Mouse (Mus musculus) lung, adult 18-20 months (tissue): ENCODE results near the gene Olfr44.

Experiments
- DNase-seq, 2 experiments: peaks; one replicate each; pipeline ENCODE4 v3.0.0; 2022; ENCODE audit warnings: mixed read lengths in 2 of 2

The Olfr44 gene

DNA sequence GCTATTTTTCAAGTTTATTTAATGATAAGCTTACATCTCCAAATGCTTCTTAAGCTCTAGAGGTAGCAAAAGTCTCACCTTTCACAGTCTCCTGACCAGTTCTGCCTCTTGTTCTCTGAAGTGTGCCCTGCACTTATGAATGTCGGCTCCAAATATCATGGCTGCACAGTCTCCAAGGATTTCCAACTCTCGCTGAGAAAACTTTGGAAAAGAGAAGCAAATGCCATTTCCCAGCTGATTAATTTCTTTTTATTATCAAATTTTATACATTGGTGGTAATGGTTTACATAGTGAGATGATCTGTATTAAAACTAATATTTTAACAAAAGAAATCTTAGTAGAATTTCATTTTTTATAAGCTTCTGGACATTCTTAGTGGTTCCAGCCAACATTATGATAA is at the start of gene Olfr44:
TSS of gene Olfr44 (minus strand) at position 101 of the 400 bp plus-strand sequence.
- no peak for DNase-seq

DNA sequence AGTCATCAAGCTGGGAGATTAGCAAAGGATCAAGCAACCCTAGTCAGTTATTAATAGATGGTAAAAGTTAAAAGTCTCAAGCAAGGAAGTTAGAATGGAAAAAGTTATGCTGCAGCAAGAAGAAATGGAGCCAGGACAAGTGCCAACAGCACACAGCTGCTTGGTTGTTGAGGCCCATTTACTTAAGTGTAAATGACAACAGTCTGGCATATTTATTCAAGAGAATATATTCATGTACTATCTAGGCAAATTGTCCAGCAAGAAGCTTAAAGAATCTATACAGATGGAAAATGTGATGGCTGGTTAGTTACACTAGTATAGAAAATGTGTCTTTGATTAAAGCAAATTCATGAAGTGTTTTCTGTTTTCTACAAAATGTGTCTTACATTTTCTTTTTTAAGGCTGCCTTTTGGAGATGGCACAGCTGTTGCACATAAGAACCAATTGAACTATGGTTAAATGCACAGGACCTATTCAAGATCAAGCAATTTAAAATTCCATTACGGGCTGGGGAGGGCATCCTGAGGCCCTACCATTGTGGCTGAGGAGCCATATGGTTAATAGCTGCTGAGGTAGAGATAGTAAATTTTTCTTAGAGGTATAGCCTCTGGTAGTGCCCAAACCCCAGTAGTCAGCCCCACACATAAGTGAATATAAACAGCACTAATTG is 30.0 kb upstream of the Olfr44 start:
- DNase-seq: no peak

DNA sequence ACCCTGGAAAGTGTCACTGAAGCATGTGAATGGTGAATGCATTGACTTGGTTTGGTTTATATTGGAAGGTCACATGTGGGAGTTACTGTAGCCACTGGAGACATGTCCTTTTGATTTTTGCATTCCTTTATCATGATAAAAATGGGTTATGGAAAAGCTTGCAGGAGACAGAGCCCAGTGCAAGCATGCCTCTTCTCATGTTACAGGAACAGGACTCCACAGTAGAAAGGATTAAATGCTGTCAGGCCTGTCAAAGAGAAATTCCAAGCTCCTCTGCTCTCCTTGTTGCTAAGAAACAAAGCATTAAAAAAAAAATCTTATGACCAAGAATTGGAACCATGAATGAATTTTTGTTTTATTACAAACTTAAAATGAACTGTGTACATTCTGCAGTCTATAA is 24.8 kb upstream of the Olfr44 start:
- DNase-seq: no peak

DNA sequence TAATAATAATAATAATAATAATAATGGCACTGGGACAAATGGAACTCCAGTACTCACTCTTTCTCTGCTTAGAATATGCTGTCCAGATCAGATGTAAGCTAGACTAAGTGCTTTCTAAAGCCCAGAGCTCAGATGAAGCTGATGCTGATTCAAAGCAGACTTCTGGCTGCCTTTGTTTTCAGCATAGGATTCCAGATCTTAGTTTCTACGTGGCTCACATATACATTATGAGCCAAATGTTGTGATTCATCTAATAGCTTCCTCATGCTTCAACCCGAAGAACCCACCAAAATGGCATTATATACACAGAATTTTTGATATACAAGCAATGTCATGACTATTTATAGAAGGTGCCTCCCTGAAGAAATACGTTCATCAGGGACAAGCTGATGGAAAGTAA is 21.7 kb upstream of the Olfr44 start, which contains the start of gene Olfr957:
TSS of gene Olfr957 (minus strand) at position 279 of the 400 bp plus-strand sequence.
- DNase-seq: no peak

DNA sequence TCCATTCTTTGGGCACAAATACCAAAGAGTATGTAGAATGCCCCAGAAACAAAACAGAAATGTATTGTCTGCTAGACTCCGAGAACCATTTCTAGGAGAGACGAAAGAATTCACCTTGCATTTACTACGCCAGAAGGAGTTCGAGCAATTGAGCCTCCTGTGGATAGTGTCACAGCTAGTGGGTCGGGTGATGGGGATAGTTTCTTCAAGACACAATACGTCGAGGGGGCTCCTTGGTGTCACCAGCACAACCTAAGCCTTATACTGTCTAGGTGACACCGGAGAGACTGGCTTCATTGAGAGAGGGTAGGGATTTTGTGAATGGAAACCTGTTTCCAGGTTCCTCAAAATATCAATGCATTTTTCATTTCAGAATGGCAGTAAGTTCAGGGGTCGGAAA is 15.6 kb upstream of the Olfr44 start:
- DNase-seq: no peak

DNA sequence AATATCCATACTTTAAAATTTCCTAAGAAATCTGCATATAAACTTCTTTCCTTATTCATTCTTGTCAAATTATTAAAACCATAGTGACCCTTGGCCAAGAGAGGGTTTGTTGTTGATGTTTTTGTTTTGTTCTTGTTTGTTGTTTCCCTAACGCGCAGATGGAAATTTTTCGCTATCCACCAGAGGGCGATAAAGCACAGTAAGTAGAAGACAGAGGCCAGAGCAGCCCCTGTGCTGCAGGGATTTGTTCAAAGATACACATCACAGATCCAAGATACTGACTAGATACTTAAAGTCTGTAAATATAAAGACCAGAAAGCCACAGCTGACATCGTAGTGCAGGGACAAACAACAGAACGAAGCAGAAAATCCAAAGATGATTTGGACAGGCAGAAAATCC is 15.2 kb upstream of the Olfr44 start:
- DNase-seq: no peak

DNA sequence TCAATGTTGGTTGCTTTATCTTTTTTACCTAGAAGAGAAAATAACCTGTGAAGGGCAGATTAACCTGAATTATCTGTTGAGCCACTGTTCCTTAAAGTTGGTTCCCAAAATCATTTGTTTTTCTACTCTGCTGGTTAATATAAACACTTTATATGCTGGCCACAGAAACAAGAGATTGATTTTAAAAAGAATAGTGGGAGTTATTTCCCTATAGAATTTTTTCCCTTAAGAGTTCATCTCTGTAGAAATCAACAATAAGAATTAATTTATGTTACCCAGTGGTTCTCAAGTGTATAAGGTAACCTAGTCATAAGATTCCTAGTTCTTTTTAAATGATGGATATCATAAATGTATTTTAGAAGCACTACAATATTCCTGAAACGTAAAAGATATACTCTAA is 22.0 kb downstream of the Olfr44 start, which contains the start of gene Olfr955:
TSS of gene Olfr955 (minus strand) at position 101 of the 400 bp plus-strand sequence.
- DNase-seq: no peak

DNA sequence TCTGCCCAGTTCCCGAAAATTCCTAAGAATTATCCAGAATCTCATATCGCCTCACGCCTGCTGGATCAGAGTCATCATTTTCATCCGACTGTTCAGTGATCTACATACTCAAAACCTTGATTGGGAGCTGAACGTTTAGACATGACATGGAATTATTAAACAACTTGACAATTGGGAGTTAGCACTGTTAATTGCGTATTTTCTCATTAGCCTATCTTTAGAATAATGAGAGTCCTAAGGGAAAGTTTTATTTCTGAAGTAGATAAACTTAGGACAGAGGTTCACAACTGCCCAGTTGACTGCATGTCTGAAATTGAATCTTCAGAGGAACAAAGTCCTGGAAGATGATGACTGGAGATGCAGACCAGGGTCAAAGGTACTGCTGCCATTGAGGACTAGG is 37.4 kb downstream of the Olfr44 start, which contains the start of gene Olfr954:
TSS of gene Olfr954 (plus strand) at position 301 of the 400 bp plus-strand sequence.
- no peak for DNase-seq
